Mouse (Mus musculus) ES-Bruce4 (cell line): ENCODE measurements around the gene Ermn. TPM values are rescaled to one million over a fixed set of nuclear protein-coding genes. Genes with fewer than 3 reads are reported as not detected.

Experiments used
- H3K27ac ChIP-seq: 2 replicates; pipeline ENCODE4 v1.5.1; 2012; ENCODE audit warnings: low read length, inconsistent platforms; ENCODE audit not compliant: insufficient read depth
- H3K27me3 ChIP-seq: 2 replicates; pipeline ENCODE4 v1.6.1; 2012; ENCODE audit warnings: mild to moderate bottlenecking, low read length, inconsistent platforms; ENCODE audit not compliant: control insufficient read depth, poor library complexity, insufficient read depth, severe bottlenecking
- H3K36me3 ChIP-seq: 2 replicates; pipeline ENCODE4 v1.6.1; 2012; ENCODE audit warnings: inconsistent platforms, mild to moderate bottlenecking, low read length, moderate library complexity; ENCODE audit not compliant: control insufficient read depth, poor library complexity, insufficient read depth, severe bottlenecking
- H3K4me1 ChIP-seq: one replicate; pipeline ENCODE4 v1.8.1; 2011; ENCODE audit warnings: low read length; ENCODE audit not compliant: control insufficient read depth, insufficient read depth
- H3K4me3 ChIP-seq: 2 replicates; pipeline ENCODE4 v1.5.1; 2011; ENCODE audit warnings: low read depth, mild to moderate bottlenecking, low read length
- H3K9ac ChIP-seq: 2 replicates; pipeline ENCODE4 v1.6.1; 2012; ENCODE audit warnings: low read depth, mild to moderate bottlenecking, inconsistent platforms; ENCODE audit not compliant: poor library complexity, severe bottlenecking
- H3K9me3 ChIP-seq: replicated peaks from 2 replicates; pipeline ENCODE4 v1.6.1; 2012; ENCODE audit warnings: mild to moderate bottlenecking, low read length, inconsistent platforms; ENCODE audit not compliant: control insufficient read depth, poor library complexity, insufficient read depth, severe bottlenecking
- CTCF ChIP-seq: IDR thresholded peaks from one replicate; pipeline ENCODE4 v1.8.1; 2011; ENCODE audit warnings: low read depth, low read length
- EP300 ChIP-seq: IDR thresholded peaks from 2 replicates; pipeline ENCODE4 v1.6.1; 2011; ENCODE audit warnings: low read depth, low read length; ENCODE audit not compliant: insufficient read depth
- POLR2A ChIP-seq: IDR thresholded peaks from one replicate; pipeline ENCODE4 v1.8.1; 2011; ENCODE audit warnings: low read length; ENCODE audit not compliant: insufficient read depth
- polyA plus RNA-seq: library from polyadenylated mRNA; stranded (reverse); fragments of >200 nt; gene quantifications from 2 replicates; pipeline ENCODE4 v1.2.4, GENCODE M21; 2011; ENCODE audit warnings: low read depth; ENCODE audit not compliant: missing spikeins, insufficient read depth, insufficient read length

Ermn gene
- polyA plus RNA-seq, 1 experiment: not detected

GRCm38 (mm10) chr2:58007081-58007480, 45.6 kb downstream of the Ermn start:
- Histone ChIP-seq H3K4me1 (no peaks in the 10 kb centered on the region), H3K9ac (no peak overlapping the region), H3K27ac (no peak overlapping the region), H3K27me3 (no peaks in the 10 kb centered on the region), H3K36me3 (no peaks in the 10 kb centered on the region), H3K4me3 (no peak overlapping the region), H3K9me3 (no peaks in the 10 kb centered on the region)
- TF ChIP-seq POLR2A (no peak), EP300 (no peak), CTCF (no peak)

- H3K27me3 ChIP-seq: no peaks in the 10 kb centered on the region
- no peak overlapping the region for H3K9ac ChIP-seq
- H3K9me3 ChIP-seq: no peaks in the 10 kb centered on the region; the same call in 1 of the 2 replicates
- H3K36me3 ChIP-seq: no peaks in the 10 kb centered on the region
- no peak overlapping the region for H3K4me3 ChIP-seq
- H3K27ac ChIP-seq: no peak overlapping the region
- H3K4me1 ChIP-seq: no peaks in the 10 kb centered on the region
- TF ChIP-seq POLR2A (no peak), EP300 (no peak), CTCF (no peak)
These were observed 51.2 kb downstream of the Ermn start for GRCm38 (mm10) chr2:58001497-58001896.

GRCm38 (mm10) chr2:57997752-57998430, 54.8 kb downstream of the Ermn start, which contains the start of gene Galnt5:
TSS of gene Galnt5 (plus strand) at chr2:57997884.
- Histone ChIP-seq H3K9ac (no peak within 1 kb of the TSS), H3K27me3 (no peaks in the 10 kb centered on the region), H3K4me3 (no peak within 1 kb of the TSS), H3K27ac (no peak within 1 kb of the TSS), H3K36me3 (no peaks in the 10 kb centered on the region), H3K4me1 (no peaks in the 10 kb centered on the region), H3K9me3 (no peaks in the 10 kb centered on the region; the same call in 1 of the 2 replicates)
- TF ChIP-seq EP300 (no peak), POLR2A (no peak), CTCF (no peak)

Other genes starting within 250 kb of the Ermn start
- not detected in 2 replicates for gene Galnt5, start 55.0 kb downstream of the Ermn start, polyA plus RNA-seq
- gene Cytip, start 142.7 kb upstream of the Ermn start, polyA plus RNA-seq: not detected in 2 replicates